Mouse (Mus musculus) hematopoietic multipotent progenitor cell, adult 10-12 weeks (in vitro differentiated cells): ENCODE data around the gene Zfp839. TPM values are rescaled to one million over a fixed set of nuclear protein-coding genes. Genes with fewer than 3 reads are reported as not detected.

Experiments
- polyA plus RNA-seq: library from polyadenylated mRNA; stranded (reverse); fragments of >175 nt; gene quantifications from 2 replicates; pipeline ENCODE4 v1.2.3, GENCODE M21; 2012; ENCODE audit warnings: low replicate concordance

Gene Zfp839
- polyA plus RNA-seq = 14.4 and 15.2 TPM in 2 replicates

DNA sequence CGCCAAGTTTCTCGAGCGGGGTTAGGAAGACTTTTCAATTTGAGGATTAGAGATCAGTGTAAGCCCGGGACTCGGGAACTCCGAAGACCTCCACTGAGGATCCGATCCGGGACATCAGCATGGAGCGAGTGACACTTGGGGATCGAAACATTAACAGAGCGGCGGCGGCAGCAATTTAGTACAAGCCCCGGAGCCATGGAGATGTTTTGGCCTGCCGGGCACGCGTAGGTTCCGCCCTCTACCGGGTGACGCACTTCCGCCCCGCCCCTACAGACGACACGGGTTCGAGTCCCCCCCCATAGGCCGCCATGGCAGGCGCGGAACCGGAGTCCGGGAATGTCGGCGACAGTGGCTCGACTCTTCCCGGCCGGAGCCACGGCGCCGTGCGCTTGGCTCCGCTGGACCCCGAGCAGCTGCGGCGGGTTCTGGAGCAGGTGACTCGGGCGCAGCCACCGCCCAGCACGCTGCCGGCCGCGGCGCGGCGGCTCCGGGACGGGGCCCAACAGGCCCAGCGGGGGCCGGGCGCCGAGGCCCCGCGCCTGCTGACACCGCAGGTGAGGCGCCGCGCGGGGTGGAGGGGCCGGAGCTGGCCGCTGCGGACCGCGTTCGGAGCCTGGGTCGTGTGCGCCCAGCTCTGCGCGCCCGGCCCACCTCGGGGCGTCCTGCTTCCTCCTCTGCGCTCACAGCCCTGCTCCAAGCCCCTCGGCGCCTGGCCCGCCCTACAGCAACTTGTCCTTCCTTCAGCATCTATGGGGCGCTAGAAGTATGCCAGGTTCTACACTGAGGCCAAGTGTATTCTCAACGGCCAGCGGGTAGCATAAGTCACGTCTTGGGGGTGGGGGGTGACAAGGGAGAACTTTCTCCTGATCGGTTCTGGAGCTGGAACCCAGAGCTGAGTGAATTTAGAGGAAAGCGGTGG, at the start of gene Zfp839:
TSS of gene Zfp839 (plus strand) at position 244 of the 919 bp plus-strand sequence.

DNA sequence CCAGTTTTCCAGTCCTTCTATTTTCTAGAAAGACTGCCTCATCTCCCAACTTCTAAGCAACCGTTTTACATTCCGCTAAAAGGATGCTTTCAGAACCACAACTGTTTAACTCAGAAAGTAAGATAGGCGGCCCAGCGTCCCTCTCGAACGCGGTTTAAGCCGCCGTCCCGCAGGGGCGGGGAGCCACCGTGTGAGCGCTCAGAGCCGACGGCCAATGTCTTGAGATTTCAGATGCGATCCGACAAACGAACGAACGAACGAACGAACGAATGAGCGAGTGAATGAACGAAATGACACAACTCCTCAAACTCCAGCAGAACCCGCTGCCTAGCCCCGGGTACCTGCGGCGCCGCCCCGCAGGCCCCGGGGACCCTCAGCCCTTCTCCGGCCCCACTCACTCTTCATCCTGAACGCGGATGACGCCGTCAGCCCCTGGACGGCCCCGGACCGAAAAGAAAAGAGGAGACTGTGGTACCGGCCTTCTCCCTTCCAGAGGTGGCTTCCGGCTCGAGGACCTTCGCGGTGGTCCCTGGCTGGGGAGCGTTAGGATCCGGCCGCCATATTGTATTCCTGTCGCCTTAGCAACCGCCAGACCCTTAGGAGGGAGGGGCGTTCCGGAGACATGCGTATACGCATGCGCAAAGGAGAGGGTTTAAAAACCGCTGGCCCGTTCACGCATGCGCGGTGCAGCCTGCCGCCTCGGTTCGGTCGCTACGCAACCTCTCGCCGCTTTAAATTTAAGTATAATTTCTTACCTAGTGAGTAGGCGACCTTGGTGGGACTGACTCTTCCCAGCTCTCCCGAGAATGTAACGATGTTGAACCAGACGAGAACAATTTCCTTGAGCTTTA, 9.5 kb upstream of the Zfp839 start, which contains the start of gene Mok:
TSS of gene Mok (minus strand) at position 592 of the 851 bp plus-strand sequence.

GRCm38 (mm10) chr12:110889036-110890020, 39.3 kb downstream of the Zfp839 start, which contains the start of the genes Cinp and Tecpr2:
TSS of gene Cinp (minus strand) at chr12:110889145.
TSS of gene Tecpr2 (plus strand) at chr12:110889264.

Other genes with a start within 250 kb of the Zfp839 start
- gene Dync1h1, start 248.8 kb upstream of the Zfp839 start, polyA plus RNA-seq = 292 and 395 TPM in 2 replicates
- gene 1700001K19Rik, start 167.6 kb upstream of the Zfp839 start, polyA plus RNA-seq = not detected in 2 replicates
- gene Hsp90aa1, start 147.5 kb upstream of the Zfp839 start, polyA plus RNA-seq = 8.8 and 111 TPM in 2 replicates
- 6.1 and 38.6 TPM in 2 replicates for gene Wdr20, start 112.3 kb upstream of the Zfp839 start, polyA plus RNA-seq
- 0.06 and 0.29 TPM in 2 replicates for gene Mok, start 9.3 kb upstream of the Zfp839 start, polyA plus RNA-seq
- 1.3 and 6.1 TPM in 2 replicates for gene Cinp, start 38.9 kb downstream of the Zfp839 start, polyA plus RNA-seq
- gene Tecpr2, start 39.0 kb downstream of the Zfp839 start, polyA plus RNA-seq = 3.1 and 3.6 TPM in 2 replicates
- 3.6 and 10.2 TPM in 2 replicates for gene Ankrd9, start 128.8 kb downstream of the Zfp839 start, polyA plus RNA-seq
- 13.4 and 14.7 TPM in 2 replicates for gene Rcor1, start 189.1 kb downstream of the Zfp839 start, polyA plus RNA-seq